Mouse (Mus musculus) NIH3T3 (cell line): ENCODE results near the gene Pld3.

Experiments
- DNase-seq: peaks from one replicate; pipeline ENCODE4 v3.0.0-alpha.2; 2012; ENCODE audit warnings: low read depth

Pld3 gene

DNA sequence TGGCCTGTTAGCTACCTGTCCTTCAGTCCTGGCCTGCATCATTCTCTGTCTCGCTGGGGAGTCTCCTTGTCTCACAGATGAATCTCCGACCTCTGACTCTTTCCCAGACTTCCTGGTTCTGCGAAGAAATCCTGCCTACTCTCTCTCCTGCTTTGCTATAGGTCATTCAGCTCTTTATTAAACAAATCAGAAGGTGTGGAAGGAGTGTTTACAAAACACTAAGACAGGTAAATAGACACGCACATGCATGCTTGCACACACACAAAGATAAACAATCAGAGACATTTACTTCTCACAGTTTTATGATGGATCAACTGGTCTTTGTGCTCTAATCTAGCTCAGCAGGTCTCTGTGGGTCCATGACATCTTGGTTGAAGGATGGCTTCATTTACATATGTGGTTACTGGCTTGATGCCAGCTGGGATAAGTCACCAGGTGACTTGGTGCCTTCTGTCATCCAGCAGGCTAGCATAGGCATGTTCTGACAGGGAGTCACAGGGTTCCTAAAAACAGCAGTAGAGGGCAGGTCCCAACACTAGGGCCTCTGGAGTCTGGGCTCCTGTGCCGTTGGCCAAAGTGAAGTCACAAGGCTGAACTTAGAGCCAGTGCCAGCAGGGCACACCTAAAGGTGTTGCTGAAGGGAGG is 16.7 kb upstream of the Pld3 start:
- no peak for DNase-seq

DNA sequence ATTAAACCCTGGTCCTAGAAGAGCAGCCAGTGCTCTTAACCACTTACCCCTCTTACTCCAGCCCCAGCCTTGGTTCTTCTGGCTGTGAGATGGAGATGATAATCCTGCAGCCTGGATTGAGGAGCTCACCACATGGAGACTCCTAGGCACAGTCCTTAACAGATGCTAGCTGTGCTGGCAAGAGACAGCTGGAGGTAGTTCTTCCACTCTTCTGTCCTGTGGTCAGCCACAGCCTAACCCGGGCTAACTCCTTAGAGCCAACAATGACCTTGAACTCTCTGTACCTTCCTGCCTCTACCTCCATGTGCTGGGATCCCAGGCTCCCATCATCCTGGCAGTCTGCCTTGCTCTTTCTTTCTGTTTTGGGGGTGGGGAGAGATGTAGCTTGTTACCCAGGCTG is 8.0 kb upstream of the Pld3 start:
- no peak for DNase-seq

DNA sequence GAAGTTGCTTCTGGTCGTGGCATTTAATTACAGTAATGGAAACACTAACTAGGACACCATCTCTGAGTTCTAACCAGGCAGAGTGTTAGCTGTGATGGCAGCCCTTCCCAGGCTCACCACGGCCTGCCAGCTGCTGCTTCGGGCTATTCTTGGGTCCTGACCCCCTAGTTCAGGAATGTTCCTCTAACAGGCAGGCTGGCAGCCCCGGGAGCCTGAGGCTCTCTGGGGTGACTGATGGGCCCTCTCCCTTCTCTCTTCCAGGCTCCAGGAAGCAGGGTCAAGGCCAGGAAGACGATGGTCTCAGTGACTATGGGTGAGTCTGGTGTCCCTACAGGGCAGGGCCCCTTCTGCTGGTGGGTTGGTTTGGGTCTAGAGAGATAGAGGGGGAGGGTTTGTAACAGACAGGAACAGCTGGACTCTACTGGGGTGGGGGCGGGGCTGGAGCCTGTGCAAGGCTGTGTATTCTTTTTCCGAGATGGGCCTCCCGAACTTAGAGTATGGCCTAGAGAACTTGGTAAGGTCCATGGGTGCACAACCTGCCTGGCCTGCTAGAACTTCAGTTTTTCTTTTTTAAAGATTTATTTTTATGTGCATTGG is 7.4 kb upstream of the Pld3 start:
- DNase-seq, result no peak

DNA sequence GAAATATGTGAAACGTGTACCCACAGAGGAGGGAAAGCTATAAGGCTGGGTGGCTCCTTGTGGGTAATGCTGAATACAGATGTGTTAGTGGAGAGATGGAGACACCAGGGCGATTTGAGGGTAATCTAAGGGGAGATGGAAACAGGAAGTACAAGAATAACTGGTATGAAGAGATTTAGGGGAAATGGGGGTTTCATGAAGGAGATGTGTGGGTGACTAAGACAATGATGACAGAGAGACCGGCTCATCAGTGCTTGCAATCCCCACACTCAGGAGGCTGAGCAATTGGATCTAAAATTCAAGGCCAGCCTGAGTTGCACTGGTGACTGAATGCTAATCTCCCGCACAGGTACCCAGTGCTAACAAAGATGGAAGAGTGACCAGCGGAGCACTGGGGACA is 948 bp downstream of the Pld3 start:
- no peak for DNase-seq

DNA sequence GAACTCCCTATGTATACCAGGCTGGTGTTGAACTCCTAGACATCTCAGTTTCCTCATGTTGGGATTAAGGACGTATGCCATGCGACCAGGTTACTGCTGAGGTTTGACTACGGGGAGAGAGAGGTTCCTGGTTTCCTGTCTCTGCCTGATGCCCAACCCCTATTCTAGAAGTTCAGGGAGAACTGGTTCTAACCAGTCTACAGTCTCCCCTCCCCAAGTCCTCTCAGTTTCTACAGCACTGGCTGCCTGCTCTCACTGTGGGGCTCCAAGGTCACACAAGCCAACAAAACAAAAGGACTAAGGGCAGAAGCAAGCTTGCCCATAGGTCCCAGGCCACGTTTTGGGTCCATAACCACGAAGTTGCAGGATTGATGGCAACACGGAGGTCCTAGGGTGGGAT is 3.4 kb downstream of the Pld3 start:
- DNase-seq, result no peak

DNA sequence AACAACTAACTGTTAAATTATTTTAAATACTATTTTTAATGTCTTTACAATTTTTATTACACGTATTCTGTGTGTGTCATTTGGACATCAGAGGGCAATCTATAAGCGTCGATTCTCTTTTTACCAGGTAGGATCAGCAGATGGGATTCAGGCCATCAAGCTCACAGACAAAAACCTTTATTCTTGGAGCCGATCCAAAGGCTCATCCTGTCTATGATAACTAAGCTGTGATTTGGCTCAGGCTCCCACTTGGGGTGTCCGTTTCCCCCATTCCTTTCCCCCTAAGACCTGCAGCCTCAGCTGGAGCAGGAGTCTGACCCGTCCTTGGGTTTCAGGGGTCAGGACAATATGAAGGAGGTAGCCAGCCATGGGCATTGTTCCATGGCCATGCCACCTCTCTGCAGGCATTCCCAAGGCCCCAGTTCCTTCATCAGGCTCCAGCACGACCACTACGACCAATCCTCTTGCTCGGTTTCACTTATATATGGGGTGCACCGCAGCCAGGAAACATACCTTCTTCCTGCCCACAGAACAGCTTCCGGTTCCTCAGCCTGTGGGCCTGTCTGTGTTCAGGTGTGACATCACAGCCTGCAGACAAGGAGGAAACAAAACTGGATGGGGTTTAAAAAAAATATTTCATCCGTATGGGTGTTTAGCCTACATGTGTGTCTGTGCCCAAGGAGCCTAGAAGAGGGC is 8.2 kb downstream of the Pld3 start:
- DNase-seq, result no peak

DNA sequence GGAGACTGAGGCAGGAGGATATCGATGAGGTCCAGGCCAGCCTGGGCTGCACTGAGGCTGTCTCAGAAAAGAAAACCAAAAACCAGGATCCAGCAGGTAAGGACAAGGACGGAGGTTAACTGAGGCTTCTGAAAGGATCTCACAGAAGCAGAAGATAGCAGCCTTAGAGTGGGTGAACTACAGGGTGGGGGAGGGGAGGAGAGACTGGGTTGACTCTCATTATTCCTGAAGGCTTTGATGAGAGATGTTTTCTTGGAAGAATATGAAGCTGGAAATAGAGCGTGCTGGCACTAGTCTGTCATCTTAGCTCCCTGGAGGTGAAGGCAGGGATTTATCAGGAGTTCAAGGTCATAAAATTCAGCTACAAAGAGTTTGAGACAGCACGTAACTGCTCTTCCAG is 9.2 kb downstream of the Pld3 start:
- DNase-seq, result no peak

- DNase-seq, result no peak
Observed at GRCm38 (mm10) chr7:27543065-27543464, 10.0 kb downstream of the Pld3 start.

- peak; percentile 52 for DNase-seq
Observed at GRCm38 (mm10) chr7:27542392-27543033, 10.5 kb downstream of the Pld3 start.

DNA sequence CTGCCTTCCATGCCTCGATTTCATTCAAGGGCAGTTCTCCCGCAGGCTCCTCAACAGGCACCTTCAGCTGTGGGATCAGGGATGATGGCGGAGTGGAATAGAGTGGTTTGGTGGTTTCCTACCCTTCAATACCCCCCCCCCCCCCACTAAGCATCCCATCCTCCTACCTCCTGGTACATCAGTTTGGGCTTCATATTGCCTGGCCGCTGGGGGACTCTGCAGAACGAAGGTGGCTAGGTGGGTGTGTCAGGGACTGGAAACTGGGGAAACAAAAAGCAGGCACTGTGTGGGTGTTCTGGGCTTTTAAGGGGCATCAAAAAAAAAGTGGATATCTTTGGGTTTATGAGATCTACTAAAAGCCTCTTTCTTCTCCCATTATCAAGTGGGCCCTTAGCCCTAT is 11.1 kb downstream of the Pld3 start:
- no peak for DNase-seq

- no peak for DNase-seq
Observed at GRCm38 (mm10) chr7:27541431-27541830, 11.6 kb downstream of the Pld3 start.

DNA sequence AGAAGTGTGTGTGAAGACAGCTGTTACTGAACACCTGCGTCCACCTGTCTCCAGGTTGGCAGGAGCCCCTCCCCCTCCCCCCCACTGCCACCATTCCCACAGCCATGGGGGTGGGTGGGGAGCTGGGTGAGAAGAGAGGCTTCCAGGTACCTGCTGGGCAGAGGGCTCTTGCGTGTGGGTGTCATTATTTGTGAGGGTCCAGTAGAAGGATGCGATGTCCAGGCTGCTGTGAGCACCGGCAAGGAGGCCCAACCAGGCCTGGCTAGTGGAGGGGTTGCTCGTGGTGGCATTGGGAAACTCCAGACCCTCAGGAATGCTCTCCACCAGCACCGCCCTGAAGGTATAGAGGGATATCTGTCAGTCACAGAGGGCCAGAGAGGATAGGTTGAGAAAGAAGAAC is 12.1 kb downstream of the Pld3 start:
- DNase-seq, result no peak

DNA sequence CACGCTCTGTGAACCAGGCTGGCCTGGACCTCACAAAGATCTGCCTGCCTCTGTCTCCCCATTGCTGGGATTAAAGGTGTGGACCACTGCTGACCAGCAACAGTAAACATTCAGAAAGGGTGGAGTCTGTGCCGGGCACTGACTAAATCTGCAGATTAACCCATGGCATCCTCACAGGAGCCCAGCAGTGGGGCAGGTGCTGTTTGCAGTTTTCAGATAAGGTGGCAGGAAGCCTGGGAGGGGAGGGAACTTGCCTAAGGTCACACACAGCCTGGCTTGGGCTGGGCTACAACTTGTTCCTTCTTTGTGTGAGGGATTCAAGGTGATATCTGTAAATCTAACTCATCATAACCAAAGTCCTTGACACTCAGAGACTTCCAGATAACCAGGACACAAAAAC is 12.5 kb downstream of the Pld3 start:
- DNase-seq, result no peak

DNA sequence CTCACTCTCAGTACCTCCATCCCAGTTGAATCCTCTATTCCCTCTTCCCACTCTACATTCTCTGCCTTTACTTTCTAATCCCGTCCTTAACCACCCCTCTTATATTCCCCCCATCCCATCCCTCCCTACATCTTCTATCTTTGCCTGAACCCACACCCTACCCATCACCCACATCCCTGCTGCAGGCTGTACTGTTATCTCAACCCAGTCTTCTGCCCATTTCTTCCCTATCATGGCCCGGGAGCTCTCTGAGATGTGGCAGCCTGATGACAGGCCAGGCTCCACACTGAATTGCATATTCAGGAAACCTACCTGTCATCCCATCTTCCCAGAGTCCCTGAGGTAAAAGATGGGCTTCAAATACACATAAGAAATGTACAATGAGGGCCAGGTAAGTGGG is 14.2 kb downstream of the Pld3 start:
- DNase-seq, result no peak

DNA sequence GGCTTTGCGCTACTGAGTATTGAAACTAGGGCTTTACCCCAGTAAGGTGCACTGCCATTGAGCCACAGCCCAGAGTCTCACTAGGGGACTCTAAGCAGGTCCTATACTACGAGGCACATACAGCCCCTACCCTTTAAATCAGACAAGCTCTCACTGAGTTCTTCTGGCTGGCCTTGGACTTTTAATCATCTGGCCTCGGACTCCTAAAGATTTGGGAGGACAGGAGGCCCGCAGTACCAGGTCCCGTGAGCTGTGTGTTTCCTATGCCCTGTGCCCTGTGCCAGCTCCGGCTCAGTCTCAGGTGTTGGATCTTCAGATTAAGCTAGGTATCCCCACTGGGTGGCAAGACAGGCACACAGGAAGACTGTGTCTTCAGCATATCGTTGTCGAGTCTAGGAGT is 15.0 kb downstream of the Pld3 start:
- no peak for DNase-seq

- no peak for DNase-seq
Observed at GRCm38 (mm10) chr7:27536618-27537017, 16.4 kb downstream of the Pld3 start.

DNA sequence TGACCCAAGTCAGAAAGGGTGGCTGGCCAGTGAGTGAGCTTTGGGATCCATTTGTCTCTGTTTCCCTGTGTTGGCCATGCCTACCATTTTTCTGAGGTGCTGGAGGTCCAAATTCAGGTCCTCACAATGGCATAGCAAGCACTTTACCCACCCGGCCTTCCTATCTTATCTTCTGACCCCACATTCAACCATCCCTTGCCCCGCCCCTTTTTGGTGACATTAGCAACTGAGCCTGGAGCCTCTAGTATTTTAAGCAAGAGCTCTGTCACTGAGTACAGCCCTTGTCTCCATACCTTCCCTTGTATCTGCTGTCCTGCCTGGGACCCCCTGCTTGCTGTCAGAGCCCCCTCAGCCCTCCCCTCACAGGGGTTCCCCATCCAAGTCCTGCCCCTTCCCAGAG is 17.6 kb downstream of the Pld3 start:
- DNase-seq, result no peak

DNA sequence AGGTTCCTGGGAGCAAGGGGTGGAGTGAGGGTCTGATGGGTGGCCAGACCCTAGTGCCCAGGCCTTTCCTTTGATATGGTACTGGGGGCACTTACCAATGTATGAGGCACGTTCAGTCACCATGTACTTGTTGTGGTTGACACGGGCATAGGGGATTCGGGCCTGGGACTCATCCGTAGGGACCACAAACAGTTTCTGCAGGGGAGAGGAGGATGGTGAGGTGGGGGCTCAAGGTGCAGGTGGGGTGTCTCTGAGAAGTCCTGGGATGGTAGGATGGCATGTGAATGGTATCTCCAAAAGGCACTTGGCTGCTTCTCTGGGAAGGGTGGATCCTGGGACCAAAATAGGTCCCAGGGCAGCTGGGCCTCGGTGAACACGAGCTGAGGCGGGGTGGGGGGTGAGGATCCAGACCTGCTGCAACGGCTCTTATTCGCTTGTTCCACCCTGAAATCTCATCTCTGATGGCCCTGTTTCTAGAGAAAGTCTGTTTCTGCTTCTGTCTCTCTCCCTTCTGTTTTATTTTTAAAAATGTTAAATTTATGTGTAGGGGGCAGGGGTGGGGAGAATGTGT is 20.5 kb downstream of the Pld3 start:
- DNase-seq, result no peak

DNA sequence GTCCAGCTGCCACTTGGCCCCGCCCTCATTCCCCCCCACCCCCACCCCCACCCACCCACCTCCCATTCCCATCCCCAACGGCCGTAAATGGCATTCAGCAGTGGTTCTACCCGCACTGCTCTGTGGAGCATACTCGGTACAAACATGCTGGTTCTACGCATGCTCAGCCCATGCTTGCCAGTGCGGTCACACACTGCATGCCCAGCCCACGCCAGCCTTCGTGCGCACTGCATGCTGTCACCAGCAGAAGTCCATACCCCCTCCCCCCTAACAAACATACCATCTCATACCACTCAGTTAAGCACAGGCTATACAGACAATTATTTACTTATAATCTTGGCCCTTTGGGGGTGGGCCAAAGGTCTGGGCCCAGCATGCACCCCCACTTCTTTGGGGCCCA is 21.3 kb downstream of the Pld3 start:
- DNase-seq, result no peak

- no peak for DNase-seq
Observed at GRCm38 (mm10) chr7:27530937-27531336, 22.1 kb downstream of the Pld3 start.

GRCm38 (mm10) chr7:27529070-27529469 is 23.9 kb downstream of the Pld3 start:
- no peak for DNase-seq

- DNase-seq, result peak; percentile 96
Observed at GRCm38 (mm10) chr7:27526039-27526827, 26.8 kb downstream of the Pld3 start.
